Mouse (Mus musculus): ENCODE data around the gene Numb.

DNA sequence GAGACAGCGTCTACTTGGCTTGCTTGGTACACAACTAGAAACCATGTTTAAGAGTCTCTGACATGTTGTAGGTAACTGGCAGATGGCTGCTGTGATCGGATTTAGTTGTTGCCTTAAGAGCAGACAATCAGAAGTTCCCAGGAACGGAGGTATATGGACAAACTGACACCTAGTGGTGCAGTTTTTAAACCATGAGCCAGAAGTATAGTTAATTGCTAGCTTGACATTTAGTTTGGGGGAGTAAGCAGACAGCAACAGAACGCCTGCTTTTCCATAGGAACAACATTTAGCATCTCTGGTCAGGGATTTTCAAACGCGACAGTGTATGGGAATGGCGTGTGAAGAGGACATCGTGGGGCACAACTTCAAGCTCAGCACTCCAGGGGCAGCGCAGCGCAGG, 15.9 kb upstream of the Numb start:
- TF ChIP-seq CTCF (IDR thresholded peaks at IDR 0.05; ENCODE audit: borderline replicate concordance, extremely low read depth, insufficient read depth, insufficient read length) (no peak), POLR2A (IDR thresholded peaks at IDR 0.05; ENCODE audit: borderline replicate concordance, extremely low read depth, insufficient read depth, insufficient read length, poor library complexity, severe bottlenecking) (no peak)
